Comparison of ENCODE assay signal across 13 mouse cellular contexts in genomic region chr13:6862186-6862585, GRCm38 (mm10).
"Had no signal": no experiment of that assay in that cellular context is flagged by ENCODE, and none has a peak within 500 bp of the region (broad histone marks: within the 10 kb centered on the region; RNA-seq: fewer than 3 reads in every experiment).

No protein-coding gene starts in this region.

- H3K4me2 ChIP-seq: intestine, embryonic 15.5 days; limb, embryonic 13.5 days; liver, embryonic 11.5 days; liver, embryonic 15.5 days; midbrain, embryonic 12.5 days; neural tube, embryonic 12.5 days; stomach, embryonic 15.5 days had no signal

- H3K4me3 ChIP-seq: intestine, embryonic 15.5 days; limb, embryonic 13.5 days; liver, embryonic 15.5 days; megakaryocyte, embryonic 14.5 days; midbrain, embryonic 12.5 days; neural tube, embryonic 12.5 days; stomach, embryonic 15.5 days had no signal

- H3K27me3 ChIP-seq: intestine, embryonic 15.5 days; limb, embryonic 13.5 days; liver, embryonic 15.5 days; megakaryocyte, embryonic 14.5 days; midbrain, embryonic 12.5 days; neural tube, embryonic 12.5 days; stomach, embryonic 15.5 days had no signal

- ATAC-seq: intestine, embryonic 15.5 days had no signal

- H3K27ac ChIP-seq: intestine, embryonic 15.5 days; limb, embryonic 13.5 days; liver, embryonic 15.5 days; macrophage; midbrain, embryonic 12.5 days; neural tube, embryonic 12.5 days; stomach, embryonic 15.5 days had no signal

- DNase-seq: kidney, adult 18-20 months; kidney, postnatal 14 days; lung, adult 2 months; lung, postnatal 10 days had no signal

- H3K4me1 ChIP-seq: intestine, embryonic 15.5 days; limb, embryonic 13.5 days; liver, embryonic 15.5 days; midbrain, embryonic 12.5 days; neural tube, embryonic 12.5 days; stomach, embryonic 15.5 days had no signal

- H3K36me3 ChIP-seq: intestine, embryonic 15.5 days; limb, embryonic 13.5 days; liver, embryonic 15.5 days; midbrain, embryonic 12.5 days; neural tube, embryonic 12.5 days; stomach, embryonic 15.5 days had no signal

- H3K9ac ChIP-seq: intestine, embryonic 15.5 days; limb, embryonic 13.5 days; liver, embryonic 15.5 days; midbrain, embryonic 12.5 days; neural tube, embryonic 12.5 days; stomach, embryonic 15.5 days had no signal

- H3K9me3 ChIP-seq: intestine, embryonic 15.5 days; limb, embryonic 13.5 days; liver, embryonic 15.5 days; megakaryocyte, embryonic 14.5 days; midbrain, embryonic 12.5 days; neural tube, embryonic 12.5 days; stomach, embryonic 15.5 days had no signal
